Mouse (Mus musculus) lung, postnatal 0 days (tissue): ENCODE measurements around the gene Soga1. TPM values are rescaled to one million over a fixed set of nuclear protein-coding genes. Genes with fewer than 3 reads are reported as not detected.

Source experiments
- ATAC-seq: fragments of 200-750 bp; cut with Nextera tagmentation; 2 replicates; pipeline ENCODE4 v1.8.0; 2017; ENCODE audit warnings: moderate library complexity
- DNase-seq: peaks from one replicate; pipeline ENCODE4 v3.0.0-alpha.2; 2016; ENCODE audit warnings: low spot score
- H3K27ac ChIP-seq: fragments of 300-500 bp; sonication (generic); 2 replicates; pipeline ENCODE4 v1.5.1; 2014; ENCODE audit warnings: antibody characterized with exemption, mild to moderate bottlenecking, low read length, mixed read lengths
- H3K27me3 ChIP-seq: fragments of 300-500 bp; sonication (generic); replicated peaks from 2 replicates; pipeline ENCODE4 v1.6.1; 2014; ENCODE audit warnings: low read length, mixed read lengths; ENCODE audit not compliant: insufficient read depth
- H3K36me3 ChIP-seq: fragments of 300-500 bp; sonication (generic); 2 replicates; pipeline ENCODE4 v1.6.1; 2014; ENCODE audit warnings: low read length, mixed read lengths; ENCODE audit not compliant: insufficient read depth
- H3K4me1 ChIP-seq: fragments of 300-500 bp; sonication (generic); 2 replicates; pipeline ENCODE4 v1.6.1; 2014; ENCODE audit warnings: antibody characterized with exemption, low read depth, low read length, mixed read lengths; ENCODE audit not compliant: insufficient read depth
- H3K4me2 ChIP-seq: fragments of 300-500 bp; sonication (generic); replicated peaks from 2 replicates; pipeline ENCODE4 v1.6.1; 2014; ENCODE audit warnings: low read depth, mild to moderate bottlenecking, low read length, moderate library complexity, mixed read lengths
- H3K4me3 ChIP-seq: fragments of 300-500 bp; sonication (generic); 2 replicates; pipeline ENCODE4 v1.5.1; 2014; ENCODE audit warnings: low read depth, low read length
- H3K9ac ChIP-seq: fragments of 300-500 bp; sonication (generic); replicated peaks from 2 replicates; pipeline ENCODE4 v1.6.1; 2014; ENCODE audit warnings: low read depth, mild to moderate bottlenecking
- H3K9me3 ChIP-seq: fragments of 300-500 bp; sonication (generic); 2 replicates; pipeline ENCODE4 v1.6.1; 2016; ENCODE audit warnings: low read length, mixed read lengths
- CTCF ChIP-seq: IDR thresholded peaks from 2 replicates; pipeline ENCODE4 v1.5.1; 2016; ENCODE audit warnings: antibody characterized with exemption, mild to moderate bottlenecking
- EP300 ChIP-seq: IDR thresholded peaks from 2 replicates; pipeline ENCODE4 v1.6.1; 2016; ENCODE audit warnings: antibody characterized with exemption, mild to moderate bottlenecking, control low read depth
- WGBS: fragments of 180-500 bp; shearing (Covaris S2); extraction: QIAGEN DNeasy Blood & Tissue Kit; methylation state at CpG from one replicate; pipeline ENCODE4 v1.1.7; 2014; 5-methylcytosine and 5-hydroxymethylcytosine counted together
- polyA plus RNA-seq: library from polyadenylated mRNA; unstranded; fragments of >200 nt; fragmentation: Nextera tagmentation; extraction: Ambion mirVana; gene quantifications from 2 replicates; pipeline ENCODE4 v1.2.1, GENCODE M21; 2015

The Soga1 gene
- polyA plus RNA-seq, 1 experiment from 2014 or later, result 2.5 TPM

GRCm38 (mm10) chr2:157048395-157049181, 30.5 kb downstream of the Soga1 start:
- Histone ChIP-seq H3K27ac (0 out of 2 replicates have a peak overlapping the region, but pooled peaks have one; percentile 0), H3K4me2 (no peak overlapping the region), H3K4me3 (no peak overlapping the region), H3K27me3 (no peaks in the 10 kb centered on the region), H3K4me1 (peaks cover 5% of the 10 kb centered on the region; the same call in 1 of the 2 replicates), H3K9me3 (no peaks in the 10 kb centered on the region; the same call in 1 of the 2 replicates), H3K36me3 (peaks cover 9% of the 10 kb centered on the region; the same call in 1 of the 2 replicates), H3K9ac (no peak overlapping the region)
- peak; percentile 68 for ATAC-seq
- 74% methylated on average over 13 of the region's 13 CpGs for WGBS
- DNase-seq, result peak; percentile 63
- TF ChIP-seq CTCF (no peak), EP300 (no peak)

- ATAC-seq, result no peak
- no peak overlapping the region for H3K4me2 ChIP-seq
- H3K4me3 ChIP-seq, result no peak overlapping the region
- no peak for TF ChIP-seq EP300
- no peak for TF ChIP-seq CTCF
- peaks cover 5% of the 10 kb centered on the region; the same call in 1 of the 2 replicates for H3K4me1 ChIP-seq
- no peak overlapping the region for H3K9ac ChIP-seq
- H3K9me3 ChIP-seq, result no peaks in the 10 kb centered on the region; the same call in 1 of the 2 replicates
- 83% methylated on average over 5 of the region's 5 CpGs for WGBS
- peaks cover 9% of the 10 kb centered on the region; the same call in 1 of the 2 replicates for H3K36me3 ChIP-seq
- no peak overlapping the region for H3K27ac ChIP-seq
- no peaks in the 10 kb centered on the region for H3K27me3 ChIP-seq
- DNase-seq, result no peak
Observed at GRCm38 (mm10) chr2:157046956-157047355, 32.1 kb downstream of the Soga1 start.

GRCm38 (mm10) chr2:157045932-157046331, 33.1 kb downstream of the Soga1 start:
- peaks cover 5% of the 10 kb centered on the region; the same call in 1 of the 2 replicates for H3K4me1 ChIP-seq
- DNase-seq, result no peak
- no peak for ATAC-seq
- no peaks in the 10 kb centered on the region; the same call in 1 of the 2 replicates for H3K9me3 ChIP-seq
- no peak overlapping the region for H3K27ac ChIP-seq
- H3K4me2 ChIP-seq, result no peak overlapping the region
- H3K36me3 ChIP-seq, result peaks cover 10% of the 10 kb centered on the region; the same call in 1 of the 2 replicates
- no peak for TF ChIP-seq CTCF
- no peak for TF ChIP-seq EP300
- no peak overlapping the region for H3K4me3 ChIP-seq
- 94% methylated on average over 2 of the region's 2 CpGs for WGBS
- no peak overlapping the region for H3K9ac ChIP-seq
- no peaks in the 10 kb centered on the region for H3K27me3 ChIP-seq

DNA sequence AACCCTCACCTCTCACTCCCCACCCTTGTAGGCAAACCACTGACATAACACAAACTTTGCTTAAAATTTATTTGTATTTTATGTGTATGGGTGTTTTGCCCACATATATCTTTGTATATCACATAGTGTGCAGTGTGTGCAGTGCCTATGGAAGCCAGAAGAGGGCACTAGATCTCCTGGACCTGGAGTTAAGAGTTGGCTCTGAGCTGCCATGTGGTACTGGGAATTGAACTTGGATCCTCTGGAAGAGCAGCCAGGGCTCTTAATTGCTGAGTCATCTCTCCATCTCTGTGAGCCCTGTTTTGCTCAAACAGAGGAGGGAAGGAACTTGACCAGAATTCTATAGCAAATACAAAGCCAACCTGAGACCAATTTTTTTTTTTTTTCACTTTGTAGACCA, 35.1 kb downstream of the Soga1 start:
- Histone ChIP-seq H3K36me3 (peaks cover 28% of the 10 kb centered on the region), H3K4me2 (no peak overlapping the region)

GRCm38 (mm10) chr2:157043556-157043955, 35.5 kb downstream of the Soga1 start:
- no peak for ATAC-seq
- TF ChIP-seq CTCF (no peak), EP300 (no peak)
- Histone ChIP-seq H3K4me2 (no peak overlapping the region), H3K4me1 (peaks cover 5% of the 10 kb centered on the region; the same call in 1 of the 2 replicates), H3K4me3 (no peak overlapping the region), H3K27me3 (no peaks in the 10 kb centered on the region), H3K27ac (no peak overlapping the region), H3K9ac (no peak overlapping the region), H3K36me3 (peaks cover 28% of the 10 kb centered on the region), H3K9me3 (no peaks in the 10 kb centered on the region; the same call in 1 of the 2 replicates)
- 68% methylated on average over 8 of the region's 8 CpGs for WGBS
- DNase-seq, result no peak

More for the DNA sequence above, 35.1 kb downstream of the Soga1 start:
- TF ChIP-seq EP300 (no peak), CTCF (peak; percentile 71)
- no peak for ATAC-seq
- no peak for DNase-seq
- H3K4me3 ChIP-seq, result no peak overlapping the region
- peaks cover 9% of the 10 kb centered on the region; the same call in 1 of the 2 replicates for H3K4me1 ChIP-seq
- no peak overlapping the region for H3K9ac ChIP-seq
- H3K27me3 ChIP-seq, result no peaks in the 10 kb centered on the region
- H3K9me3 ChIP-seq, result no peaks in the 10 kb centered on the region; the same call in 1 of the 2 replicates
- no peak overlapping the region for H3K27ac ChIP-seq

- no peak for ATAC-seq
- peaks cover 32% of the 10 kb centered on the region for H3K36me3 ChIP-seq
- H3K27ac ChIP-seq, result no peak overlapping the region
- no peaks in the 10 kb centered on the region; the same call in 1 of the 2 replicates for H3K9me3 ChIP-seq
- no peak overlapping the region for H3K4me3 ChIP-seq
- no peak for DNase-seq
- TF ChIP-seq EP300 (no peak), CTCF (no peak)
- H3K27me3 ChIP-seq, result no peaks in the 10 kb centered on the region
- no peak overlapping the region for H3K4me2 ChIP-seq
- no peak overlapping the region for H3K9ac ChIP-seq
- peaks cover 4% of the 10 kb centered on the region for H3K4me1 ChIP-seq
- WGBS, result 76% methylated on average over 7 of the region's 7 CpGs
Observed at GRCm38 (mm10) chr2:157041421-157041820, 37.6 kb downstream of the Soga1 start.
